ENCODE assay signal across 8 mouse cellular contexts in genomic region chr8:57487441-57488155, GRCm38 (mm10). TPM values are rescaled to one million over a fixed set of nuclear protein-coding genes. Genes with fewer than 3 reads are reported as not detected.
A peak's percentile ranks its signal among the peaks of the same experiment; 100 is the strongest.
DNase-seq lines count a peak whose midpoint lies in the region; ATAC-seq and TF ChIP-seq lines count a peak whose summit lies in the region.

Sap30 (minus strand) TSS chr8:57487860.

- 1% methylated on average over 66 of the region's 66 CpGs for WGBS in cerebellum, adult 2 months
- WGBS in forebrain, postnatal 0 days: 1% methylated on average over 60 of the region's 66 CpGs
- WGBS in lung, embryonic 15.5 days: under 1% methylated on average over 64 of the region's 66 CpGs

- peak within 1 kb of the TSS; percentile 78 for H3K4me2 ChIP-seq in forebrain, postnatal 0 days (ENCODE audit: low read depth)
- peak within 1 kb of the TSS; percentile 87 for H3K4me2 ChIP-seq in lung, embryonic 15.5 days

- peak; percentile 97 for ATAC-seq in forebrain, postnatal 0 days
- ATAC-seq in lung, embryonic 15.5 days (ENCODE audit: borderline replicate concordance, extremely low read depth, low FRiP score, low TSS enrichment): peak; percentile 98

- peak; percentile 49 to 74 for TF ChIP-seq POLR2A in MEL (IDR thresholded peaks at IDR 0.05; ENCODE audit: control insufficient read depth in 1 of 2, insufficient read depth in 1 of 2, low read depth in 1 of 2, low read length in 2 of 2, poor library complexity in 1 of 2)
- peak; percentile 75; the same call in 1 of the 2 replicates for TF ChIP-seq POLR2A in cerebellum, adult 2 months (IDR thresholded peaks at IDR 0.05; ENCODE audit: borderline replicate concordance, insufficient read depth, low read length)

- TF ChIP-seq RAD21 in MEL (IDR thresholded peaks at IDR 0.05; ENCODE audit: low read depth, low read length): no peak

- H3K27ac ChIP-seq in MEL (ENCODE audit: control insufficient read depth, low read depth, low read length): peak within 1 kb of the TSS; percentile 83
- peak within 1 kb of the TSS; percentile 70 for H3K27ac ChIP-seq in cerebellum, adult 2 months (ENCODE audit: insufficient read depth, low read length)
- peak within 1 kb of the TSS; percentile 96 for H3K27ac ChIP-seq in forebrain, postnatal 0 days (ENCODE audit: low read depth, low read length)
- H3K27ac ChIP-seq in lung, embryonic 15.5 days: peak within 1 kb of the TSS; percentile 97

- no peak; a peak in 1 of 4 replicates for TF ChIP-seq EP300 in MEL (IDR thresholded peaks at IDR 0.05; ENCODE audit: low read depth in 1 of 2, low read length in 2 of 2)

- peaks cover 11 to 20% of the 10 kb centered on the region in 2 experiments for H3K4me1 ChIP-seq in MEL (ENCODE audit: control insufficient read depth in 1 of 2, insufficient read depth in 2 of 2, low read length in 2 of 2)
- peaks cover 4% of the 10 kb centered on the region; the same call in 1 of the 2 replicates for H3K4me1 ChIP-seq in cerebellum, adult 2 months (ENCODE audit: control insufficient read depth, insufficient read depth, low read length)
- peaks cover 9% of the 10 kb centered on the region; the same call in 1 of the 2 replicates for H3K4me1 ChIP-seq in forebrain, postnatal 0 days (ENCODE audit: insufficient read depth)
- peaks cover 10% of the 10 kb centered on the region for H3K4me1 ChIP-seq in lung, embryonic 15.5 days

- H3K27me3 ChIP-seq in MEL (ENCODE audit: control insufficient read depth in 1 of 2, insufficient read depth in 2 of 2, low read length in 2 of 2): no peaks in the 10 kb centered on the region
- H3K27me3 ChIP-seq in cerebellum, adult 2 months (ENCODE audit: control insufficient read depth, insufficient read depth, low read length): no peaks in the 10 kb centered on the region
- H3K27me3 ChIP-seq in forebrain, postnatal 0 days (ENCODE audit: insufficient read depth, low read length): no peaks in the 10 kb centered on the region
- H3K27me3 ChIP-seq in lung, embryonic 15.5 days: no peaks in the 10 kb centered on the region

- H3K4me3 ChIP-seq in MEL (ENCODE audit: control insufficient read depth in 1 of 2, insufficient read depth in 1 of 2, low read depth in 2 of 2, low read length in 2 of 2): peak within 1 kb of the TSS; percentile 82 to 96
- H3K4me3 ChIP-seq in cerebellum, adult 2 months (replicated peaks; ENCODE audit: insufficient read depth, low read depth, low read length): peak within 1 kb of the TSS; percentile 84
- H3K4me3 ChIP-seq in forebrain, postnatal 0 days (ENCODE audit: low read depth, low read length): peak within 1 kb of the TSS; percentile 94
- H3K4me3 ChIP-seq in lung, embryonic 15.5 days: peak within 1 kb of the TSS; percentile 93

- peaks cover 17% of the 10 kb centered on the region for H3K79me2 ChIP-seq in MEL (ENCODE audit: control insufficient read depth, insufficient read depth, low read length, poor library complexity)

- H3K36me3 ChIP-seq in MEL (ENCODE audit: control insufficient read depth in 1 of 2, insufficient read depth in 2 of 2, low read length in 2 of 2): peaks cover 0 to 22% of the 10 kb centered on the region in 2 experiments
- H3K36me3 ChIP-seq in forebrain, postnatal 0 days (ENCODE audit: insufficient read depth): no peaks in the 10 kb centered on the region
- 0 out of 2 replicates have a peak, but pooled peaks cover 3% of the 10 kb centered on the region for H3K36me3 ChIP-seq in lung, embryonic 15.5 days

- H3K9me3 ChIP-seq in MEL (replicated peaks; ENCODE audit: insufficient read depth, low read length): no peaks in the 10 kb centered on the region
- no peaks in the 10 kb centered on the region for H3K9me3 ChIP-seq in forebrain, postnatal 0 days (ENCODE audit: low read length)
- no peaks in the 10 kb centered on the region for H3K9me3 ChIP-seq in lung, embryonic 15.5 days

- no peak for TF ChIP-seq CTCF in MEL (IDR thresholded peaks at IDR 0.05 in 2 of 3, conservative IDR thresholded peaks at IDR 0.05 in 1 of 3; ENCODE audit: control insufficient read depth in 1 of 3, insufficient read depth in 1 of 3, low read depth in 2 of 3, low read length in 3 of 3, poor library complexity in 1 of 3, severe bottlenecking in 1 of 3)
- no peak for TF ChIP-seq CTCF in cerebellum, adult 2 months (IDR thresholded peaks at IDR 0.05; ENCODE audit: borderline replicate concordance, insufficient read depth, low read depth, low read length)
- no peak for TF ChIP-seq CTCF in forebrain, postnatal 0 days (IDR thresholded peaks at IDR 0.05; ENCODE audit: low read depth)

- DNase-seq in MEL (ENCODE audit: low read depth, low spot score): peak; percentile 99
- peak; percentile 98 for DNase-seq in cerebellum, adult 2 months
- peak; percentile 97 for DNase-seq in forebrain, postnatal 0 days
- peak; percentile 99 for DNase-seq in heart, postnatal 4 days
- peak; percentile 96 to 97 for DNase-seq in layer of hippocampus, adult 8-10 months (ENCODE audit: low spot score in 2 of 2)
- peak; percentile 96 for DNase-seq in ovary, adult 18-20 months (ENCODE audit: low spot score)
- peak; percentile 98 for DNase-seq in thymus, postnatal 0 days (ENCODE audit: low spot score)

- peak within 1 kb of the TSS; percentile 79 for H3K9ac ChIP-seq in MEL (ENCODE audit: control insufficient read depth, low read depth, low read length, poor library complexity, severe bottlenecking)
- peak within 1 kb of the TSS; percentile 81 for H3K9ac ChIP-seq in forebrain, postnatal 0 days
- H3K9ac ChIP-seq in lung, embryonic 15.5 days: peak within 1 kb of the TSS; percentile 69

TF ChIP-seq in MEL, 35 proteins besides CTCF, POLR2A, EP300 and RAD21 (continues in another document):
- TF ChIP-seq SMC3 (IDR thresholded peaks at IDR 0.05; ENCODE audit: low read depth, low read length) (no peak; the same call in 1 of the 2 replicates), GATA1 (IDR thresholded peaks at IDR 0.05; ENCODE audit: low read depth, low read length) (no peak), ZKSCAN1 (IDR thresholded peaks at IDR 0.05; ENCODE audit: low read depth, low read length) (0 out of 2 replicates have a peak, but pooled peaks have one; percentile 27), ZMIZ1 (IDR thresholded peaks at IDR 0.05; ENCODE audit: low read depth, low read length) (no peak), GABPA (IDR thresholded peaks at IDR 0.05; ENCODE audit: low read depth, low read length) (no peak), JUND (IDR thresholded peaks at IDR 0.05; ENCODE audit: low read depth, low read length) (no peak), POLR2AphosphoS5 (IDR thresholded peaks at IDR 0.05; ENCODE audit: borderline replicate concordance, low read depth, low read length) (no peak), MYC (IDR thresholded peaks at IDR 0.05; ENCODE audit: low read depth, low read length) (peak; percentile 55; the same call in 1 of the 2 replicates), TBP (IDR thresholded peaks at IDR 0.05; ENCODE audit: low read depth, low read length) (peak; percentile 43; the same call in 1 of the 2 replicates), ZNF384 (IDR thresholded peaks at IDR 0.05; ENCODE audit: low read depth, low read length) (peak; percentile 99), CHD1 (IDR thresholded peaks at IDR 0.05; ENCODE audit: low read depth, low read length) (0 out of 2 replicates have a peak, but pooled peaks have one; percentile 11), MAX (IDR thresholded peaks at IDR 0.05; ENCODE audit: low read length) (peak; percentile 66), MXI1 (IDR thresholded peaks at IDR 0.05; ENCODE audit: low read depth, low read length) (peak; percentile 94), MEF2A (IDR thresholded peaks at IDR 0.05; ENCODE audit: extremely low read depth, insufficient replicate concordance, low read depth, low read length, poor library complexity, severe bottlenecking) (no peak), USF1 (IDR thresholded peaks at IDR 0.05; ENCODE audit: low read depth, low read length) (no peak), ETS1 (IDR thresholded peaks at IDR 0.05; ENCODE audit: low read depth, low read length) (no peak; the same call in 1 of the 2 replicates), NELFE (IDR thresholded peaks at IDR 0.05; ENCODE audit: low read depth, low read length) (peak; percentile 76), KAT2A (conservative IDR thresholded peaks at IDR 0.05; ENCODE audit: low read depth, low read length) (peak; percentile 75; the same call in 1 of the 2 replicates), NRF1 (IDR thresholded peaks at IDR 0.05; ENCODE audit: insufficient read depth, low read depth, low read length, poor library complexity, severe bottlenecking) (peak; percentile 69), POLR2AphosphoS2 (IDR thresholded peaks at IDR 0.05; ENCODE audit: low read length) (peak; percentile 60; the same call in 1 of the 2 replicates), ELF1 (IDR thresholded peaks at IDR 0.05; ENCODE audit: low read depth, low read length) (0 out of 2 replicates have a peak, but pooled peaks have one; percentile 39), MAZ (IDR thresholded peaks at IDR 0.05; ENCODE audit: low read depth, low read length) (no peak; the same call in 1 of the 2 replicates), BHLHE40 (IDR thresholded peaks at IDR 0.05; ENCODE audit: borderline replicate concordance, low read depth, low read length) (no peak), USF2 (IDR thresholded peaks at IDR 0.05; ENCODE audit: borderline replicate concordance in 1 of 2, insufficient read depth in 1 of 2, low read depth in 1 of 2, low read length in 2 of 2) (no peak), ZC3H11A (IDR thresholded peaks at IDR 0.05; ENCODE audit: low read depth, low read length) (no peak), MAFK (IDR thresholded peaks at IDR 0.05; ENCODE audit: borderline replicate concordance, low read depth, low read length) (no peak), SIN3A (IDR thresholded peaks at IDR 0.05; ENCODE audit: low read length) (peak; percentile 79), TCF12 (IDR thresholded peaks at IDR 0.05; ENCODE audit: low read depth, low read length) (peak; percentile 67; the same call in 1 of the 2 replicates), E2F4 (IDR thresholded peaks at IDR 0.05; ENCODE audit: borderline replicate concordance, low read depth, low read length) (no peak)

RNA-seq across cellular contexts. Expression of gene Sap30, which starts in this region (rescaled TPM):
- 34.2 and 45.6 TPM in 2 replicates for total RNA-seq in MEL (2012; rRNA removed)
- polyA plus RNA-seq in MEL (2012; ENCODE audit: insufficient read depth in 1 of 2, insufficient read length in 2 of 2, low read depth in 1 of 2, low replicate concordance in 2 of 2, missing spikeins in 1 of 2): 10 to 100 TPM in 1 of 2 experiments, not detected in 1; 64.0 TPM
- polyA plus RNA-seq in cerebellum, adult 2 months (2012; rRNA removed): 12.5 and 14.1 TPM in 2 replicates
- total RNA-seq in forebrain, postnatal 0 days (2014; rRNA removed): 28.4 and 42.0 TPM in 2 replicates
- polyA plus RNA-seq in forebrain, postnatal 0 days (2015; fragmentation: Nextera tagmentation; extraction: Ambion mirVana): 29.0 and 41.5 TPM in 2 replicates
- 10 to 100 TPM; 34.0 to 37.4 TPM for total RNA-seq in heart, postnatal 4 days (2021)
- total RNA-seq in layer of hippocampus, adult 8-10 months (2022): 10 to 100 TPM in 2 of 4 experiments, 1 to 10 TPM in 2; 8.8 to 14.9 (median 10.2) TPM
- 37.0 and 40.3 TPM in 2 replicates for polyA plus RNA-seq in lung, embryonic 15.5 days (2015; fragmentation: Nextera tagmentation; extraction: Ambion mirVana)
- 32.2 and 38.0 TPM in 2 replicates for polyA plus RNA-seq in thymus, postnatal 0 days (2015; fragmentation: Nextera tagmentation; extraction: Ambion mirVana)

Comparison
In these comparisons a context has a peak if more than half of its experiments do, and no peak if none do; other contexts are left out.
1. Peak in every context shown above with its lines: DNase-seq, ATAC-seq, H3K4me3 ChIP-seq and H3K27ac ChIP-seq.